Mouse (Mus musculus): ENCODE results near the gene Pet117.

- TF ChIP-seq CTCF (IDR thresholded peaks at IDR 0.05; ENCODE audit: low read depth) (no peak), EP300 (IDR thresholded peaks at IDR 0.05; ENCODE audit: low read depth) (no peak)
Measured at GRCm38 (mm10) chr2:144331401-144332302, 37.1 kb upstream of the Pet117 start, which contains the start of gene Ovol2.

All from liver, embryonic 14.5 days (tissue).